Mouse (Mus musculus) CH12.LX (cell line): Measurements from ENCODE around the gene Tmem117. TPM values are rescaled to one million over a fixed set of nuclear protein-coding genes. Genes with fewer than 3 reads are reported as not detected.

Experiments
- DNase-seq: peaks from one replicate; pipeline ENCODE4 v3.0.0-alpha.2; 2013; ENCODE audit errors: extremely low read depth
- H3K27ac ChIP-seq: 2 replicates; pipeline ENCODE4 v1.5.1; 2012; ENCODE audit warnings: low read depth, mild to moderate bottlenecking, control low read depth, moderate library complexity; ENCODE audit not compliant: insufficient read depth
- H3K27me3 ChIP-seq: replicated peaks from 2 replicates; pipeline ENCODE3; 2012; ENCODE audit warnings: inconsistent platforms
- H3K36me3 ChIP-seq, 2 experiments: replicated peaks in 1 of 2; 2 replicates each; pipeline versions ENCODE3 to v1.6.1; 2012; ENCODE audit warnings: inconsistent platforms in 1 of 2, low read length in 1 of 2, mild to moderate bottlenecking in 1 of 2, mixed read lengths in 1 of 2, moderate library complexity in 1 of 2; ENCODE audit not compliant: control insufficient read depth in 1 of 2, insufficient read depth in 1 of 2
- H3K4me1 ChIP-seq, 2 experiments: 2 replicates each; pipeline ENCODE4 v1.6.1; 2012; ENCODE audit warnings: inconsistent platforms in 1 of 2, moderate library complexity in 1 of 2; ENCODE audit not compliant: insufficient read depth in 2 of 2, control insufficient read depth in 1 of 2
- H3K4me2 ChIP-seq: 2 replicates; pipeline ENCODE4 v1.6.1; 2012; ENCODE audit warnings: low read depth, mild to moderate bottlenecking, control low read depth; ENCODE audit not compliant: poor library complexity, insufficient read depth, severe bottlenecking
- H3K4me3 ChIP-seq, 3 experiments: fragments of 150-350 bp in 1 of 3; sonication (generic) in 1 of 3; replicated peaks in 1 of 3; 2 replicates each; pipeline versions ENCODE3 to v1.5.1; 2011 to 2012; ENCODE audit warnings: low read depth in 2 of 3, low read length in 2 of 3, mild to moderate bottlenecking in 2 of 3, moderate library complexity in 2 of 3, control low read depth in 1 of 3, improper control_type of control experiment in 1 of 3, inconsistent platforms in 1 of 3, mixed read lengths in 1 of 3; ENCODE audit not compliant: poor library complexity in 1 of 3
- H3K79me2 ChIP-seq: replicated peaks from 2 replicates; pipeline ENCODE4 v1.6.1; 2012; ENCODE audit warnings: mild to moderate bottlenecking, moderate library complexity; ENCODE audit not compliant: control insufficient read depth, poor library complexity, insufficient read depth, severe bottlenecking; ENCODE audit errors: extremely low read depth
- H3K9ac ChIP-seq: 2 replicates; pipeline ENCODE4 v1.6.1; 2012; ENCODE audit warnings: low read depth, mild to moderate bottlenecking, control low read depth, moderate library complexity; ENCODE audit not compliant: insufficient read depth
- H3K9me3 ChIP-seq: replicated peaks from 2 replicates; pipeline ENCODE3; 2012; ENCODE audit warnings: low read length, inconsistent platforms, mixed read lengths
- BHLHE40 ChIP-seq: IDR thresholded peaks from 2 replicates; pipeline ENCODE4 v1.6.1; 2011; ENCODE audit warnings: mild to moderate bottlenecking, low read depth, low read length, improper control_type of control experiment
- CHD2 ChIP-seq: IDR thresholded peaks from 2 replicates; pipeline ENCODE4 v1.6.1; 2011; ENCODE audit warnings: low read length, improper control_type of control experiment
- CTCF ChIP-seq, 2 experiments: IDR thresholded peaks in 1 of 2; conservative IDR thresholded peaks in 1 of 2; 2 replicates each; pipeline ENCODE4 v1.5.1; 2011 to 2012; ENCODE audit warnings: low read depth in 2 of 2, low read length in 2 of 2, improper control_type of control experiment in 1 of 2, inconsistent platforms in 1 of 2, mild to moderate bottlenecking in 1 of 2, moderate library complexity in 1 of 2
- E2F4 ChIP-seq: IDR thresholded peaks from 2 replicates; pipeline ENCODE4 v1.6.1; 2011; ENCODE audit warnings: low read depth, low read length, improper control_type of control experiment; ENCODE audit not compliant: insufficient replicate concordance
- EP300 ChIP-seq: IDR thresholded peaks from 2 replicates; pipeline ENCODE4 v1.6.1; 2011; ENCODE audit warnings: low read length, improper control_type of control experiment
- ETS1 ChIP-seq: conservative IDR thresholded peaks from 2 replicates; pipeline ENCODE4 v1.6.1; 2012; ENCODE audit warnings: low read depth, mild to moderate bottlenecking, inconsistent platforms, low read length, improper control_type of control experiment, moderate library complexity
- HCFC1 ChIP-seq: IDR thresholded peaks from 2 replicates; pipeline ENCODE4 v1.6.1; 2012; ENCODE audit warnings: low read depth, mild to moderate bottlenecking, inconsistent platforms, low read length, improper control_type of control experiment
- JUN ChIP-seq: IDR thresholded peaks from 2 replicates; pipeline ENCODE4 v1.6.1; 2011; ENCODE audit warnings: low read depth, mild to moderate bottlenecking, low read length, improper control_type of control experiment, moderate library complexity; ENCODE audit not compliant: insufficient read depth
- KAT2A ChIP-seq: IDR thresholded peaks from 2 replicates; pipeline ENCODE4 v1.6.1; 2012; ENCODE audit warnings: low read length, improper control_type of control experiment, inconsistent platforms; ENCODE audit not compliant: insufficient replicate concordance
- MAZ ChIP-seq: IDR thresholded peaks from 2 replicates; pipeline ENCODE4 v1.6.1; 2012; ENCODE audit warnings: low read depth, mild to moderate bottlenecking, inconsistent platforms, low read length, improper control_type of control experiment, moderate library complexity
- MXI1 ChIP-seq: IDR thresholded peaks from 2 replicates; pipeline ENCODE4 v1.6.1; 2011; ENCODE audit warnings: mild to moderate bottlenecking, low read depth, low read length, improper control_type of control experiment
- MYC ChIP-seq: IDR thresholded peaks from 2 replicates; pipeline ENCODE4 v1.6.1; 2011; ENCODE audit warnings: low read depth, mild to moderate bottlenecking, improper control_type of control experiment, low read length
- NELFE ChIP-seq: IDR thresholded peaks from 2 replicates; pipeline ENCODE4 v1.6.1; 2011; ENCODE audit warnings: low read depth, low read length, improper control_type of control experiment
- POLR2AphosphoS2 ChIP-seq: IDR thresholded peaks from 2 replicates; pipeline ENCODE4 v1.6.1; 2011; ENCODE audit warnings: low read depth, low read length, improper control_type of control experiment
- RAD21 ChIP-seq: IDR thresholded peaks from 2 replicates; pipeline ENCODE4 v1.6.1; 2011; ENCODE audit warnings: low read depth, mild to moderate bottlenecking, low read length, improper control_type of control experiment, moderate library complexity
- SMC3 ChIP-seq: IDR thresholded peaks from 2 replicates; pipeline ENCODE4 v1.6.1; 2011; ENCODE audit warnings: low read depth, low read length, improper control_type of control experiment
- TCF12 ChIP-seq: IDR thresholded peaks from 2 replicates; pipeline ENCODE4 v1.6.1; 2014; ENCODE audit warnings: low read depth, mild to moderate bottlenecking, inconsistent platforms, low read length, improper control_type of control experiment
- UBTF ChIP-seq: IDR thresholded peaks from 2 replicates; pipeline ENCODE4 v1.6.1; 2012; ENCODE audit warnings: low read depth, mild to moderate bottlenecking, inconsistent platforms, low read length, improper control_type of control experiment, moderate library complexity
- USF1 ChIP-seq: IDR thresholded peaks from 2 replicates; pipeline ENCODE4 v1.6.1; 2014; ENCODE audit warnings: low read depth, mild to moderate bottlenecking, inconsistent platforms, low read length, improper control_type of control experiment
- ZC3H11A ChIP-seq: IDR thresholded peaks from 2 replicates; pipeline ENCODE4 v1.6.1; 2012; ENCODE audit warnings: low read depth, mild to moderate bottlenecking, inconsistent platforms, low read length, improper control_type of control experiment
- ZKSCAN1 ChIP-seq: IDR thresholded peaks from 2 replicates; pipeline ENCODE4 v1.6.1; 2012; ENCODE audit warnings: low read depth, inconsistent platforms, low read length, improper control_type of control experiment, borderline replicate concordance
- ZMIZ1 ChIP-seq: IDR thresholded peaks from 2 replicates; pipeline ENCODE4 v1.6.1; 2012; ENCODE audit warnings: low read depth, mild to moderate bottlenecking, inconsistent platforms, low read length, improper control_type of control experiment
- ZNF384 ChIP-seq: IDR thresholded peaks from 2 replicates; pipeline ENCODE4 v1.6.1; 2012; ENCODE audit warnings: low read depth, low read length, improper control_type of control experiment, inconsistent platforms
- dilution Hi-C: fragments of 300-500 bp; cut with MboI; formaldehyde crosslinking; loops from 2 replicates; pipeline ENCODE4 v1.14.3; 2020; ENCODE audit warnings: low sequenced_read_pairs; ENCODE audit not compliant: extremely low pct_unique_long_range_greater_than_20kb, extremely low pct_ligation_motif_present
- in situ Hi-C: fragments of 300-500 bp; cut with MboI; formaldehyde crosslinking; loops from 3 replicates; pipeline ENCODE4 v1.14.3; 2019; ENCODE audit warnings: low sequenced_read_pairs, low pct_ligation_motif_present, low pct_unique_long_range_greater_than_20kb, mixed read lengths
- polyA plus RNA-seq: library from polyadenylated mRNA; unstranded; fragments of >175 nt; gene quantifications from 2 replicates; pipeline ENCODE4 v1.2.1, GENCODE M21; 2012; ENCODE audit warnings: low read depth; ENCODE audit not compliant: insufficient read length
- total RNA-seq, 2 experiments: library from RNA; depleted of rRNA; stranded (reverse); fragments of 300-350 nt in 1 of 2; fragments of >200 nt in 1 of 2; gene quantifications; 2 replicates each; pipeline ENCODE4 v1.2.3; 2012 to 2014

The Tmem117 gene
- total and polyA plus RNA-seq, 3 experiments: not detected

DNA sequence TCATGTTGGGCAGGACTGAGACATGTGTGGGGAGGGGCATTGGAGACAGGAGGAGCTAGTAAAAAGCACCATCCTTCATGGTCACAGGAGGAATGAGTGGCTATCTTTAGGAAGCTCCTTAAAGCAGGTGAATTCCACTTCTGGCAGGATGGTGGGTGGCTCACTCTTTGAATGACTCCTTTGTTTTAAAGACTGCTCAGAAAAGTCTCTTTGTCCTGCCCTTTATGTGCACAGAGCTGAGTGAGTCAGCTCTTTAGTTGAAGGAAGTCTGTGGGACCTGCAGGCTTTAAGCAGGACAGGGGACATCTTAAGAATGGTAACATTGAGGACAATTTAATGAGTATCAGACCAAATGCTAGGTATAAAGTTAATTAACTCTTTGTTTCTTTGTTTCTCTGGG is 8.1 kb upstream of the Tmem117 start:
- Histone ChIP-seq H3K27ac (no peak overlapping the region), H3K4me1 (no peaks in the 10 kb centered on the region), H3K4me2 (no peak overlapping the region), H3K9ac (no peak overlapping the region), H3K9me3 (peaks cover 4% of the 10 kb centered on the region), H3K27me3 (no peaks in the 10 kb centered on the region), H3K79me2 (no peaks in the 10 kb centered on the region), H3K36me3 (no peaks in the 10 kb centered on the region), H3K4me3 (no peak overlapping the region)
- DNase-seq: no peak
- TF ChIP-seq EP300: no peak
- no peak for TF ChIP-seq CHD2
- no peak for TF ChIP-seq MYC
- TF ChIP-seq ZMIZ1: no peak
- no peak for TF ChIP-seq ZKSCAN1
- TF ChIP-seq BHLHE40: no peak
- no peak for TF ChIP-seq TCF12
- TF ChIP-seq ZC3H11A: no peak
- TF ChIP-seq ZNF384: no peak
- no peak for TF ChIP-seq USF1
- no peak for TF ChIP-seq UBTF
- TF ChIP-seq MXI1: no peak
- in situ Hi-C loops (no loop called here), dilution Hi-C loops (no loop called here)

DNA sequence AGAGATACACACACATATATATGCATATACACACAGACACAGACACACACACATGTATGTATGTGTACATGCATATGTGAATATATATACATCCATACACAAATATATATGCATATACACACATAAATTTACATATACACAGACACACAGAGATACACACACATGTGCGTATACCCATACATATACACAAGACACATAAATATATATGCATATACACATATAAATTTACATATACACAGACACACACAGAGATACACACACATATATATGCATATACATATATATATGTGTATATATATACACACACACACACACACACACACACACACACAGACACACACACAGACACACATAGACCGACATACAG is 586 bp upstream of the Tmem117 start:
- no peaks in the 10 kb centered on the region for H3K79me2 ChIP-seq
- no peak for TF ChIP-seq JUN
- no peak for TF ChIP-seq MAZ
- TF ChIP-seq CHD2: no peak
- TF ChIP-seq SMC3: no peak
- no peak overlapping the region for H3K9ac ChIP-seq
- H3K4me2 ChIP-seq: peak overlapping the region; percentile 48
- H3K27ac ChIP-seq: no peak overlapping the region
- in situ Hi-C loops: no loop called here
- dilution Hi-C loops: no loop called here
- H3K4me3 ChIP-seq: peak overlapping the region in 1 of 3 experiments; percentile 62
- H3K4me1 ChIP-seq: no peaks in the 10 kb centered on the region
- no peaks in the 10 kb centered on the region for H3K9me3 ChIP-seq
- H3K27me3 ChIP-seq: peaks cover 20% of the 10 kb centered on the region
- no peaks in the 10 kb centered on the region for H3K36me3 ChIP-seq
- no peak for DNase-seq

DNA sequence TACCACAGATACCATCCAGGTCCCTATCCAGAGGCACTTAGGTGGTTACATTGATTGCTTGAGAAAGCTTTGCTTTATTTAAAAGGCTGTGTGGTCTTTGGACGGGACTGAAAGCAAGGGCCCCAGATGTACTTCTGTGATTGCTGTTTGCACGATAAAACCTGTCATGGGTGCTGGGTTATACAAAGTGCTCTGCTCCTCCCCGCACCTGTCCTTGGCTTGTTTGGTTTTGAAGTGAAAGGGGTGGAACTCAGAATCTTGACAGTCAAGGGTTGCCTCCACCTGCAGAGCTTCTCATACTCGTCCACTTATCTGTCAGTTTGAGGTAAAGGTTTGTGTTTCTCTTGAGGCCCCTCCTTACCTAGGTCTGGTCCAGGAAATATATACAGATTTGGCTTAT is 1.5 kb downstream of the Tmem117 start:
- no peak overlapping the region for H3K27ac ChIP-seq
- H3K4me2 ChIP-seq: no peak overlapping the region
- peaks cover 20% of the 10 kb centered on the region for H3K27me3 ChIP-seq
- no peak overlapping the region for H3K9ac ChIP-seq
- H3K79me2 ChIP-seq: no peaks in the 10 kb centered on the region
- in situ Hi-C loops: no loop called here
- TF ChIP-seq NELFE (no peak), CHD2 (no peak), CTCF (conservative IDR thresholded peaks at IDR 0.05 in 1 of 2, IDR thresholded peaks at IDR 0.05 in 1 of 2; ENCODE audit: low read depth in 2 of 2, low read length in 2 of 2) (no peak), POLR2AphosphoS2 (no peak), E2F4 (no peak), SMC3 (no peak), USF1 (no peak), TCF12 (no peak), KAT2A (no peak), RAD21 (no peak), HCFC1 (no peak), ETS1 (no peak), EP300 (no peak)
- H3K4me3 ChIP-seq: no peak overlapping the region
- no peaks in the 10 kb centered on the region for H3K9me3 ChIP-seq
- no peaks in the 10 kb centered on the region for H3K36me3 ChIP-seq
- dilution Hi-C loops: no loop called here
- H3K4me1 ChIP-seq: no peaks in the 10 kb centered on the region
- no peak for DNase-seq
